Mouse (Mus musculus) heart, postnatal 0 days (tissue): ENCODE measurements around the gene Mast4. TPM values are rescaled to one million over a fixed set of nuclear protein-coding genes. Genes with fewer than 3 reads are reported as not detected.

Experiments used
- ATAC-seq: fragments of 200-750 bp; cut with Nextera tagmentation; 2 replicates; pipeline ENCODE4 v1.8.0; 2017; ENCODE audit warnings: low read depth, moderate number of reproducible peaks, moderate library complexity; ENCODE audit not compliant: insufficient read depth
- DNase-seq: peaks from one replicate; pipeline ENCODE4 v3.0.0-alpha.2; 2016; ENCODE audit warnings: low spot score
- H3K27ac ChIP-seq: fragments of 300-500 bp; sonication (generic); 2 replicates; pipeline ENCODE4 v1.5.1; 2014; ENCODE audit warnings: low read depth, mild to moderate bottlenecking
- H3K27me3 ChIP-seq: fragments of 300-500 bp; sonication (generic); 2 replicates; pipeline ENCODE4 v1.6.1; 2014; ENCODE audit warnings: low read length, mixed read lengths; ENCODE audit not compliant: control insufficient read depth, insufficient read depth
- H3K36me3 ChIP-seq: fragments of 300-500 bp; sonication (generic); replicated peaks from 2 replicates; pipeline ENCODE4 v1.6.1; 2014; ENCODE audit warnings: low read length, mixed read lengths; ENCODE audit not compliant: control insufficient read depth, insufficient read depth
- H3K4me1 ChIP-seq: fragments of 300-500 bp; sonication (generic); 2 replicates; pipeline ENCODE4 v1.6.1; 2014; ENCODE audit warnings: antibody characterized with exemption; ENCODE audit not compliant: control insufficient read depth, insufficient read depth
- H3K4me2 ChIP-seq: fragments of 300-500 bp; sonication (generic); 2 replicates; pipeline ENCODE4 v1.6.1; 2014; ENCODE audit warnings: low read depth, mild to moderate bottlenecking, low read length, moderate library complexity
- H3K4me3 ChIP-seq: fragments of 300-500 bp; sonication (generic); 2 replicates; pipeline ENCODE4 v1.5.1; 2014; ENCODE audit warnings: low read depth, low read length
- H3K9ac ChIP-seq: fragments of 300-500 bp; sonication (generic); replicated peaks from 2 replicates; pipeline ENCODE4 v1.6.1; 2014; ENCODE audit warnings: low read depth, low read length, mixed read lengths
- H3K9me3 ChIP-seq: fragments of 300-500 bp; sonication (generic); replicated peaks from 2 replicates; pipeline ENCODE4 v1.6.1; 2016; ENCODE audit warnings: low read length; ENCODE audit not compliant: control insufficient read depth
- CTCF ChIP-seq: IDR thresholded peaks from 2 replicates; pipeline ENCODE4 v1.5.1; 2016; ENCODE audit warnings: antibody characterized with exemption, control low read depth, low read depth
- EP300 ChIP-seq: IDR thresholded peaks from 2 replicates; pipeline ENCODE4 v1.6.1; 2016; ENCODE audit warnings: antibody characterized with exemption, low read depth
- WGBS: fragments of 180-500 bp; shearing (Covaris S2); extraction: QIAGEN DNeasy Blood & Tissue Kit; methylation state at CpG from one replicate; pipeline ENCODE4 v1.1.7; 2014; 5-methylcytosine and 5-hydroxymethylcytosine counted together
- polyA plus RNA-seq: library from polyadenylated mRNA; unstranded; fragments of >200 nt; fragmentation: Nextera tagmentation; extraction: Ambion mirVana; gene quantifications from 2 replicates; pipeline ENCODE4 v1.2.1, GENCODE M21; 2015
- total RNA-seq: library from RNA; depleted of rRNA; stranded (reverse); fragments of >200 nt; gene quantifications from 2 replicates; pipeline ENCODE4 v1.2.3, GENCODE M21; 2014; ENCODE audit warnings: low replicate concordance

Mast4 gene
- total and polyA plus RNA-seq, 2 experiments from 2014 or later, result 26.7 to 35.5 TPM

- H3K27me3 ChIP-seq, result no peaks in the 10 kb centered on the region
- peaks cover 48% of the 10 kb centered on the region for H3K4me1 ChIP-seq
- no peak for ATAC-seq
- H3K9me3 ChIP-seq, result no peaks in the 10 kb centered on the region
- DNase-seq, result no peak
- no peaks in the 10 kb centered on the region for H3K36me3 ChIP-seq
- TF ChIP-seq CTCF (no peak), EP300 (no peak)
- no peak overlapping the region for H3K4me3 ChIP-seq
- no peak overlapping the region for H3K9ac ChIP-seq
- peak overlapping the region; percentile 28; the same call in 1 of the 2 replicates for H3K27ac ChIP-seq
- 74% methylated on average over 8 of the region's 8 CpGs for WGBS
- H3K4me2 ChIP-seq, result no peak overlapping the region
Measured at GRCm38 (mm10) chr13:102875520-102875919, 458.8 kb downstream of the Mast4 start.

DNA sequence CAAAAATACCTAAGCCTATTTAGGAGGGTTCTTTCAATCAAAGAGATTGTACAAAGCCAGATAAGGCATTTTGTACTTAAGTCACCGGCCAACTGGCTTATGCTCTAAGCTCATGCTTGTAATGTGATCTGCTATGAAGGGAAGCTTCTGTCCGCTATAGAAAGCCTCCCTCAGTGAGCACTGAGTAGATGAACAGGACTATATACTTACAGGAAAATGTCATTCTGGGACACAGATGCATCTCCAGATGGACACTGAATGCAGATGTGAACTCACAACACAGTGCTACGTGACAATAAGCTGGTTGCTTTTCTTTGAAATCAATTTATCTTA is 459.2 kb downstream of the Mast4 start:
- Histone ChIP-seq H3K4me3 (no peak overlapping the region), H3K9ac (no peak overlapping the region), H3K27ac (peak overlapping the region; percentile 12; the same call in 1 of the 2 replicates), H3K27me3 (no peaks in the 10 kb centered on the region), H3K9me3 (no peaks in the 10 kb centered on the region), H3K36me3 (no peaks in the 10 kb centered on the region), H3K4me1 (peaks cover 53% of the 10 kb centered on the region), H3K4me2 (no peak overlapping the region)
- TF ChIP-seq EP300 (no peak), CTCF (no peak)
- 36% methylated on average over 3 of the region's 3 CpGs for WGBS
- DNase-seq (no peak), ATAC-seq (no peak)

- Histone ChIP-seq H3K27me3 (no peaks in the 10 kb centered on the region), H3K4me1 (peaks cover 54% of the 10 kb centered on the region), H3K9ac (no peak overlapping the region), H3K4me3 (no peak overlapping the region), H3K36me3 (no peaks in the 10 kb centered on the region), H3K27ac (peak overlapping the region; percentile 12; the same call in 1 of the 2 replicates), H3K9me3 (no peaks in the 10 kb centered on the region), H3K4me2 (no peak overlapping the region)
- 61% methylated on average over 14 of the region's 14 CpGs for WGBS
- DNase-seq, result no peak
- ATAC-seq, result peak; percentile 63; the same call in 1 of the 2 replicates
- TF ChIP-seq EP300 (no peak), CTCF (no peak)
Measured at GRCm38 (mm10) chr13:102874465-102875143, 459.7 kb downstream of the Mast4 start.

DNA sequence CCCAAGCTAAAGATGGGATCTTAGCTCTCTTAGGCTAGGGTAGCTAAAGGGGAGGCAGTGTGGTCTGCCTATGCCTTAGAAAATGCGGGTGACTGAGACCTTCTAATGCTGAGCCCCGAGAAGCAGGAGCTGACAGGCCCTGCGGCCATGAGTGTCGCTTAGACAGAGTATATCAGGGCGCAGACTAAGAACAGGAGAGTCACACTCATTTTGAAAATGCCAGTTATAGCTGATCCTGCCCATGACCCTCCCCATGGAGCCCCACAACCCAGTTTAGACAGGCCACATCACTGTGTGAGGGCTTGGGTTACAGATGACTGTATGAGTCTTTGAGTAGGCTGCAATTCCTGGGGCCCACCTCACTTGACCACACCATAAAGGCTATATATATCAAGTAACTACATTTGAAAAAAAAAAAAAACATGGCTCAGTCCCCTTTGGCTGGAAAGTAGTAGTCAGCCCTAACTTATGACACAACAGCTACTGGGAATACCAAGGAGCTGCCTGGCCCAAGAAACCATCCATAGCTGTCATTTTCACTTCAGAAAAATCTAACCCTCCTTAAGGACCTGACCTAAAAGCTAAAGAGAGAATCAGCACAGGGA is 460.8 kb downstream of the Mast4 start:
- TF ChIP-seq CTCF (no peak), EP300 (no peak)
- Histone ChIP-seq H3K9ac (no peak overlapping the region), H3K27ac (0 out of 2 replicates have a peak overlapping the region, but pooled peaks have one; percentile 36), H3K4me3 (no peak overlapping the region), H3K36me3 (0 out of 2 replicates have a peak, but pooled peaks cover 1% of the 10 kb centered on the region), H3K27me3 (no peaks in the 10 kb centered on the region), H3K4me1 (peaks cover 47% of the 10 kb centered on the region), H3K4me2 (no peak overlapping the region), H3K9me3 (0 out of 2 replicates have a peak, but pooled peaks cover 3% of the 10 kb centered on the region)
- ATAC-seq (no peak), DNase-seq (no peak)
- WGBS, result 84% methylated on average over 5 of the region's 5 CpGs

DNA sequence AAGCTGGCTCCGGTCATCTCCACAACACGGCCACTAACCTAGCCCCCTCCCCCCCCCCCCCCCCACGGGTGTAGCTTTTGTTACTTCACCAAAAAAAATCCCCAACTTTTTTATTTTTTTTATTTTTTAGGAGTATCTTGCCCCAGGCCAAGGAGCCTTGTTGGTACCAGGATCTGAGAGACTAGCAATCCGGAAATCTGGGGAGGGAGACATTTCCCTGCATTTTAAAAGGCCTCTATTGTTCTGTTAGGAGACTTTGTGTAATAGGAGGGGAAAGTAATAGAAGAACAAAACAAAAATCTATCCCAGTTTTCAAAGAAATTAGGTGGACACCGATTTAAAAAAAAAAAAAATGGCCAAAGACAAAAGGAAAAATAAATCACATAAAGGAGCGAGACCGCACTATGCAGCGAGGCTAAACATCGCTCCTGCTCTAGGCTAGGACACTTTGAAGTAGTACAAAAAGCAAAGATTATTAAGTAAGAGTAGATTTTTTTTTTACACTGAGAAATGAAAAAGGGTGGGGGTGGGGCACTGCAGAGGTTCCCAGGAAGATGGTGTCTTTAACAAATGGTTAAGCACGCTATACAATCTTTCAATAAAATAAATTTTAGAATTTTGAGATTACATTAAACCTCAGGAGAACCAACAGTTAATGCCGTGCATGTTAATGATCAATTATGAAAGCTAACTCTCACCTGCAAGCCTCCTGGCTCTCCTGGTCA is 462.8 kb downstream of the Mast4 start:
- Histone ChIP-seq H3K9me3 (0 out of 2 replicates have a peak, but pooled peaks cover 11% of the 10 kb centered on the region), H3K27ac (peak overlapping the region; percentile 30; the same call in 1 of the 2 replicates), H3K4me3 (no peak overlapping the region), H3K27me3 (no peaks in the 10 kb centered on the region), H3K4me2 (no peak overlapping the region), H3K4me1 (peaks cover 46% of the 10 kb centered on the region), H3K9ac (no peak overlapping the region), H3K36me3 (0 out of 2 replicates have a peak, but pooled peaks cover 4% of the 10 kb centered on the region)
- ATAC-seq (no peak), DNase-seq (no peak)
- no peak for TF ChIP-seq CTCF
- no peak for TF ChIP-seq EP300
- 73% methylated on average over 11 of the region's 11 CpGs for WGBS
